ENCODE assay signal across 19 mouse cellular contexts in the genomic region with DNA sequence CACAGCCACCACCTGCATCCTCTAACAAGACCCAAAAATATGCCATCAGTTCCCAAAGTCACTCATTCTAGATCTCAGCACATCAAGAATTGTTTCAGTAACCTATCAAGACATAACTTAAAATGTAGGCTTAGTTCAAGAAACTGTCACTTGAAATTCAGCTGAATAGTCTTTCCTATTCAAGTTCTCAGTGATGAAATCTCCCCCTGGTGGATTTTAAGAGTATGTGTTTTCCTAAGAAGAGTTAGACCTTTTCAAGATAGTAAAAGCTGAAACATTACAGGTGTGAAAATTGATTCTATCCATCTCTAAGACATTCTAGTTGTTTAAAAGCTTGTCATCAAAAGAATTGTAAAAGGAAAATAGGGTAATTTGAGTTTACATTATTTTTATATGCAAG. TPM values are rescaled to one million over a fixed set of nuclear protein-coding genes. Genes with fewer than 3 reads are reported as not detected.
DNase-seq lines count a peak whose midpoint lies in the region; ATAC-seq and TF ChIP-seq lines count a peak whose summit lies in the region.
"Had no signal": no experiment of that assay in that cellular context is flagged by ENCODE, and none has a peak within 500 bp of the region (broad histone marks: within the 10 kb centered on the region; RNA-seq: fewer than 3 reads in every experiment).

No protein-coding gene starts in this region.

- TF ChIP-seq CTCF in kidney, postnatal 0 days (IDR thresholded peaks at IDR 0.05; ENCODE audit: low read depth) = peak; percentile 74
- peak; percentile 73 for TF ChIP-seq CTCF in midbrain, postnatal 0 days (IDR thresholded peaks at IDR 0.05)
- no peak for TF ChIP-seq CTCF in kidney, adult 2 months (conservative IDR thresholded peaks at IDR 0.05; ENCODE audit: insufficient read depth, insufficient read length, low read depth, low read length)

- no peaks in the 10 kb centered on the region for H3K4me1 ChIP-seq in kidney, postnatal 0 days (replicated peaks; ENCODE audit: insufficient read depth, low read length)
- H3K4me1 ChIP-seq in kidney, embryonic 15.5 days = no peaks in the 10 kb centered on the region
- no peaks in the 10 kb centered on the region for H3K4me1 ChIP-seq in midbrain, postnatal 0 days (ENCODE audit: insufficient read depth, low read length)
- no peaks in the 10 kb centered on the region for H3K4me1 ChIP-seq in midbrain, embryonic 16.5 days (ENCODE audit: control insufficient read depth, insufficient read depth, low read length)
- H3K4me1 ChIP-seq in kidney, adult 2 months (ENCODE audit: control insufficient read depth, insufficient read depth, low read length) = no peaks in the 10 kb centered on the region
- H3K4me1 ChIP-seq: heart, embryonic 10.5 days; limb, embryonic 13.5 days; midbrain, embryonic 15.5 days; neural tube, embryonic 12.5 days had no signal

- no peak overlapping the region for H3K4me3 ChIP-seq in kidney, postnatal 0 days (replicated peaks; ENCODE audit: low read depth, low read length)
- no peak overlapping the region for H3K4me3 ChIP-seq in kidney, embryonic 15.5 days (replicated peaks)
- no peak overlapping the region for H3K4me3 ChIP-seq in midbrain, postnatal 0 days (ENCODE audit: low read depth, low read length)
- no peak overlapping the region for H3K4me3 ChIP-seq in midbrain, embryonic 16.5 days (ENCODE audit: low read depth, low read length)
- no peak overlapping the region for H3K4me3 ChIP-seq in kidney, adult 2 months (ENCODE audit: insufficient read depth, low read depth, low read length)
- H3K4me3 ChIP-seq: heart, embryonic 10.5 days; limb, embryonic 13.5 days; midbrain, embryonic 15.5 days; neural tube, embryonic 12.5 days had no signal

- no peaks in the 10 kb centered on the region for H3K36me3 ChIP-seq in kidney, postnatal 0 days (ENCODE audit: insufficient read depth, low read length)
- H3K36me3 ChIP-seq in kidney, embryonic 15.5 days = no peaks in the 10 kb centered on the region
- no peaks in the 10 kb centered on the region for H3K36me3 ChIP-seq in midbrain, postnatal 0 days (ENCODE audit: insufficient read depth, low read length)
- no peaks in the 10 kb centered on the region for H3K36me3 ChIP-seq in midbrain, embryonic 16.5 days (ENCODE audit: control insufficient read depth, insufficient read depth, low read length)
- H3K36me3 ChIP-seq in kidney, adult 2 months (ENCODE audit: control insufficient read depth, insufficient read depth, low read length) = no peaks in the 10 kb centered on the region
- H3K36me3 ChIP-seq: heart, embryonic 10.5 days; limb, embryonic 13.5 days; midbrain, embryonic 15.5 days; neural tube, embryonic 12.5 days had no signal

- no peak overlapping the region for H3K27ac ChIP-seq in kidney, postnatal 0 days
- H3K27ac ChIP-seq in kidney, embryonic 15.5 days = no peak overlapping the region
- H3K27ac ChIP-seq in midbrain, postnatal 0 days (ENCODE audit: low read depth, low read length) = no peak overlapping the region
- H3K27ac ChIP-seq in midbrain, embryonic 16.5 days (ENCODE audit: low read length) = no peak overlapping the region
- no peak overlapping the region for H3K27ac ChIP-seq in kidney, adult 2 months (ENCODE audit: insufficient read depth, low read depth, low read length)
- H3K27ac ChIP-seq: heart, embryonic 10.5 days; limb, embryonic 13.5 days; midbrain, embryonic 15.5 days; neural tube, embryonic 12.5 days had no signal

- H3K4me2 ChIP-seq in kidney, postnatal 0 days (ENCODE audit: low read length) = no peak overlapping the region
- H3K4me2 ChIP-seq in kidney, embryonic 15.5 days = no peak overlapping the region
- H3K4me2 ChIP-seq in midbrain, postnatal 0 days (ENCODE audit: low read depth, low read length, poor library complexity, severe bottlenecking) = no peak overlapping the region
- H3K4me2 ChIP-seq in midbrain, embryonic 16.5 days (ENCODE audit: low read length) = no peak overlapping the region
- H3K4me2 ChIP-seq: limb, embryonic 13.5 days; midbrain, embryonic 15.5 days; neural tube, embryonic 12.5 days had no signal

- H3K9ac ChIP-seq in kidney, postnatal 0 days (ENCODE audit: low read depth, low read length) = no peak overlapping the region
- H3K9ac ChIP-seq in kidney, embryonic 15.5 days = no peak overlapping the region
- no peak overlapping the region for H3K9ac ChIP-seq in midbrain, postnatal 0 days (replicated peaks; ENCODE audit: low read length, poor library complexity, severe bottlenecking)
- no peak overlapping the region for H3K9ac ChIP-seq in midbrain, embryonic 16.5 days (ENCODE audit: low read depth, low read length)
- H3K9ac ChIP-seq: limb, embryonic 13.5 days; midbrain, embryonic 15.5 days; neural tube, embryonic 12.5 days had no signal

- TF ChIP-seq POLR2A in kidney, adult 2 months (IDR thresholded peaks at IDR 0.05; ENCODE audit: low read depth, low read length) = no peak

- peak; percentile 11 for DNase-seq in embryo, embryonic 11 days
- no peak for DNase-seq in embryo, embryonic 10 days (ENCODE audit: low spot score)
- DNase-seq in kidney, postnatal 0 days (ENCODE audit: low spot score) = peak; percentile 72
- no peak for DNase-seq in midbrain, postnatal 0 days (ENCODE audit: low spot score)
- DNase-seq in kidney, adult 2 months = no peak
- no peak for DNase-seq in frontal cortex, postnatal 10 days (ENCODE audit: low spot score in 2 of 2)
- DNase-seq: cerebellum, adult 11-12 months; gastrocnemius, postnatal 10 days; heart, postnatal 4 days; kidney, postnatal 25 days; lung, postnatal 4 days; spleen, adult 18-20 months had no signal

- no peak for ATAC-seq in kidney, postnatal 0 days (replicated peaks; ENCODE audit: low FRiP score, low read depth)
- ATAC-seq in kidney, embryonic 15.5 days (replicated peaks; ENCODE audit: low FRiP score) = no peak
- no peak for ATAC-seq in midbrain, postnatal 0 days (ENCODE audit: low FRiP score)
- ATAC-seq in midbrain, embryonic 16.5 days = no peak
- ATAC-seq: midbrain, embryonic 15.5 days had no signal

- no peaks in the 10 kb centered on the region for H3K9me3 ChIP-seq in kidney, postnatal 0 days (replicated peaks; ENCODE audit: low read length)
- no peaks in the 10 kb centered on the region for H3K9me3 ChIP-seq in kidney, embryonic 15.5 days (replicated peaks)
- H3K9me3 ChIP-seq in midbrain, postnatal 0 days (ENCODE audit: low read length) = no peaks in the 10 kb centered on the region
- H3K9me3 ChIP-seq in midbrain, embryonic 16.5 days (replicated peaks; ENCODE audit: control insufficient read depth, low read length, poor library complexity, severe bottlenecking) = no peaks in the 10 kb centered on the region
- H3K9me3 ChIP-seq: heart, embryonic 10.5 days; limb, embryonic 13.5 days; midbrain, embryonic 15.5 days; neural tube, embryonic 12.5 days had no signal

- H3K27me3 ChIP-seq in kidney, postnatal 0 days (ENCODE audit: insufficient read depth, low read length) = no peaks in the 10 kb centered on the region
- no peaks in the 10 kb centered on the region for H3K27me3 ChIP-seq in kidney, embryonic 15.5 days
- no peaks in the 10 kb centered on the region for H3K27me3 ChIP-seq in midbrain, postnatal 0 days (ENCODE audit: insufficient read depth, low read length)
- no peaks in the 10 kb centered on the region for H3K27me3 ChIP-seq in midbrain, embryonic 16.5 days (ENCODE audit: control insufficient read depth, insufficient read depth, low read depth, low read length)
- no peaks in the 10 kb centered on the region for H3K27me3 ChIP-seq in kidney, adult 2 months (replicated peaks; ENCODE audit: control insufficient read depth, insufficient read depth, low read length)
- H3K27me3 ChIP-seq: limb, embryonic 13.5 days; midbrain, embryonic 15.5 days; neural tube, embryonic 12.5 days had no signal

RNA-seq across cellular contexts. Expression of gene Sstr1, which starts 10.4 kb away (rescaled TPM):
- polyA plus RNA-seq in kidney, postnatal 0 days (2015; fragmentation: Nextera tagmentation; extraction: Ambion mirVana) = 1.1 and 1.4 TPM in 2 replicates
- 1.1 and 1.5 TPM in 2 replicates for polyA plus RNA-seq in kidney, embryonic 15.5 days (2015; fragmentation: Nextera tagmentation; extraction: Ambion mirVana)
- 39.9 and 49.7 TPM in 2 replicates for total RNA-seq in midbrain, postnatal 0 days (2014; rRNA removed)
- 13.4 and 17.3 TPM in 2 replicates for polyA plus RNA-seq in midbrain, postnatal 0 days (2015; fragmentation: Nextera tagmentation; extraction: Ambion mirVana)
- 14.1 and 15.7 TPM in 2 replicates for polyA plus RNA-seq in midbrain, embryonic 16.5 days (2015; fragmentation: Nextera tagmentation; extraction: Ambion mirVana)
- 0.14 and 0.20 TPM in 2 replicates for polyA plus RNA-seq in kidney, adult 2 months (2012; rRNA removed)
- polyA plus RNA-seq: C2C12; heart, embryonic 10.5 days had no signal

Comparison
In these comparisons a context has a peak if more than half of its experiments do, and no peak if none do; other contexts are left out.
1. DNase-seq: peak in embryo, embryonic 11 days (single experiment) and kidney, postnatal 0 days (single experiment); none in embryo, embryonic 10 days (single experiment), midbrain, postnatal 0 days (single experiment), kidney, adult 2 months (single experiment) and frontal cortex, postnatal 10 days (0 of 2).